Mouse (Mus musculus): Measurements from ENCODE around the gene Flii.

Gene Flii

GRCm38 (mm10) chr11:60726601-60727391 is at the start of gene Flii:
TSS of gene Flii (minus strand) at chr11:60727263.
- DNase-seq (ENCODE audit: extremely low spot score) = peak; percentile 84

- DNase-seq (ENCODE audit: extremely low spot score) = peak; percentile 64
Measured at GRCm38 (mm10) chr11:60776107-60776828, 49.2 kb upstream of the Flii start.

GRCm38 (mm10) chr11:60775578-60775977 is 48.5 kb upstream of the Flii start:
- DNase-seq (ENCODE audit: extremely low spot score) = no peak

GRCm38 (mm10) chr11:60774841-60775240 is 47.8 kb upstream of the Flii start:
- no peak for DNase-seq (ENCODE audit: extremely low spot score)

- DNase-seq (ENCODE audit: extremely low spot score) = no peak
Measured at GRCm38 (mm10) chr11:60774158-60774689, 47.2 kb upstream of the Flii start.

GRCm38 (mm10) chr11:60772161-60772560 is 45.1 kb upstream of the Flii start:
- no peak for DNase-seq (ENCODE audit: extremely low spot score)

- DNase-seq (ENCODE audit: extremely low spot score) = no peak
Measured at GRCm38 (mm10) chr11:60770776-60771175, 43.7 kb upstream of the Flii start.

GRCm38 (mm10) chr11:60769322-60769721 is 42.3 kb upstream of the Flii start:
- no peak for DNase-seq (ENCODE audit: extremely low spot score)

GRCm38 (mm10) chr11:60766969-60767368 is 39.9 kb upstream of the Flii start:
- no peak for DNase-seq (ENCODE audit: extremely low spot score)

GRCm38 (mm10) chr11:60761681-60762080 is 34.6 kb upstream of the Flii start:
- DNase-seq (ENCODE audit: extremely low spot score) = no peak

- no peak for DNase-seq (ENCODE audit: extremely low spot score)
Measured at GRCm38 (mm10) chr11:60755570-60755969, 28.5 kb upstream of the Flii start.

- DNase-seq (ENCODE audit: extremely low spot score) = no peak
Measured at GRCm38 (mm10) chr11:60740321-60740720, 13.3 kb upstream of the Flii start.

GRCm38 (mm10) chr11:60737450-60737849 is 10.4 kb upstream of the Flii start:
- no peak for DNase-seq (ENCODE audit: extremely low spot score)

- no peak for DNase-seq (ENCODE audit: extremely low spot score)
Measured at GRCm38 (mm10) chr11:60736491-60736890, 9.4 kb upstream of the Flii start.

GRCm38 (mm10) chr11:60735191-60735590 is 8.1 kb upstream of the Flii start:
- no peak for DNase-seq (ENCODE audit: extremely low spot score)

- no peak for DNase-seq (ENCODE audit: extremely low spot score)
Measured at GRCm38 (mm10) chr11:60734206-60734605, 7.1 kb upstream of the Flii start.

GRCm38 (mm10) chr11:60731251-60731650 is 4.2 kb upstream of the Flii start:
- no peak for DNase-seq (ENCODE audit: extremely low spot score)

GRCm38 (mm10) chr11:60730169-60730568 is 3.1 kb upstream of the Flii start:
- no peak for DNase-seq (ENCODE audit: extremely low spot score)

- DNase-seq (ENCODE audit: extremely low spot score) = no peak
Measured at GRCm38 (mm10) chr11:60729217-60729641, 2.2 kb upstream of the Flii start.

- peak; percentile 91 for DNase-seq (ENCODE audit: extremely low spot score)
Measured at GRCm38 (mm10) chr11:60728260-60728761, 1.2 kb upstream of the Flii start, which contains the start of gene Mief2. TSS of gene Mief2 (plus strand) at chr11:60728398.

GRCm38 (mm10) chr11:60727392-60728140 is 503 bp upstream of the Flii start:
- no peak for DNase-seq (ENCODE audit: extremely low spot score)

- DNase-seq (ENCODE audit: extremely low spot score) = no peak
Measured at GRCm38 (mm10) chr11:60719263-60719662, 7.8 kb downstream of the Flii start.
